Mouse (Mus musculus) heart, embryonic 13.5 days (tissue): ENCODE results near the gene Tmem50a. TPM values are rescaled to one million over a fixed set of nuclear protein-coding genes. Genes with fewer than 3 reads are reported as not detected.

Experiments
- polyA plus RNA-seq: library from polyadenylated mRNA; unstranded; fragments of >200 nt; fragmentation: Nextera tagmentation; extraction: Ambion mirVana; gene quantifications from 2 replicates; pipeline ENCODE4 v1.2.1, GENCODE M21; 2015

Gene Tmem50a
- polyA plus RNA-seq, 1 experiment from 2014 or later: 132 TPM

Other genes with a start within 250 kb of the Tmem50a start
- 5.3 and 6.3 TPM in 2 replicates for gene Man1c1, start 210.7 kb downstream of the Tmem50a start, polyA plus RNA-seq
- gene Ldlrap1, start 147.0 kb downstream of the Tmem50a start, polyA plus RNA-seq: 12.2 and 13.5 TPM in 2 replicates
- gene Maco1, start 61.7 kb downstream of the Tmem50a start, polyA plus RNA-seq: 25.0 and 25.7 TPM in 2 replicates
- gene Rhd, start 50.5 kb downstream of the Tmem50a start, polyA plus RNA-seq: 13.0 and 19.3 TPM in 2 replicates
- 325 and 327 TPM in 2 replicates for gene Rsrp1, start 8.6 kb upstream of the Tmem50a start, polyA plus RNA-seq
- gene Syf2, start 15.9 kb upstream of the Tmem50a start, polyA plus RNA-seq: 53.0 and 55.6 TPM in 2 replicates
- gene Runx3, start 205.6 kb upstream of the Tmem50a start, polyA plus RNA-seq: 0.05 and 0.17 TPM in 2 replicates